Mouse (Mus musculus) embryonic facial prominence, embryonic 15.5 days (tissue): ENCODE data around the gene Stum. TPM values are rescaled to one million over a fixed set of nuclear protein-coding genes. Genes with fewer than 3 reads are reported as not detected.

ENCODE experiments used
- ATAC-seq: fragments of 200-750 bp; cut with Nextera tagmentation; 2 replicates; pipeline ENCODE4 v1.8.0; 2017; ENCODE audit warnings: low read depth, moderate TSS enrichment; ENCODE audit not compliant: insufficient number of reproducible peaks, low FRiP score, low TSS enrichment
- H3K27ac ChIP-seq: fragments of 300-500 bp; sonication (generic); replicated peaks from 2 replicates; pipeline ENCODE4 v1.5.1; 2015; ENCODE audit warnings: mild to moderate bottlenecking, inconsistent platforms
- H3K27me3 ChIP-seq: fragments of 300-500 bp; sonication (generic); 2 replicates; pipeline ENCODE4 v1.6.1; 2015; ENCODE audit warnings: inconsistent platforms
- H3K36me3 ChIP-seq: fragments of 300-500 bp; sonication (generic); 2 replicates; pipeline ENCODE4 v1.6.1; 2015; ENCODE audit warnings: mild to moderate bottlenecking, inconsistent platforms
- H3K4me1 ChIP-seq: fragments of 300-500 bp; sonication (generic); 2 replicates; pipeline ENCODE4 v1.6.1; 2015; ENCODE audit warnings: inconsistent platforms
- H3K4me2 ChIP-seq: fragments of 300-500 bp; sonication (generic); replicated peaks from 2 replicates; pipeline ENCODE4 v1.6.1; 2015; ENCODE audit warnings: mild to moderate bottlenecking, inconsistent platforms
- H3K4me3 ChIP-seq: fragments of 300-500 bp; sonication (generic); replicated peaks from 2 replicates; pipeline ENCODE4 v1.5.1; 2015; ENCODE audit warnings: mild to moderate bottlenecking, inconsistent platforms
- H3K9ac ChIP-seq: fragments of 300-500 bp; sonication (generic); 2 replicates; pipeline ENCODE4 v1.6.1; 2015; ENCODE audit warnings: inconsistent platforms
- H3K9me3 ChIP-seq: fragments of 300-500 bp; sonication (generic); replicated peaks from 2 replicates; pipeline ENCODE4 v1.6.1; 2016; ENCODE audit warnings: inconsistent platforms
- WGBS: fragments of 180-500 bp; shearing (Covaris S2); methylation state at CpG from one replicate; pipeline ENCODE4 v1.1.7; 2015; 5-methylcytosine and 5-hydroxymethylcytosine counted together
- polyA plus RNA-seq: library from polyadenylated mRNA; unstranded; fragments of >200 nt; fragmentation: Nextera tagmentation; extraction: Ambion mirVana; gene quantifications from 2 replicates; pipeline ENCODE4 v1.2.1, GENCODE M21; 2015

Stum gene
- polyA plus RNA-seq, 1 experiment from 2014 or later: 3.8 TPM

DNA sequence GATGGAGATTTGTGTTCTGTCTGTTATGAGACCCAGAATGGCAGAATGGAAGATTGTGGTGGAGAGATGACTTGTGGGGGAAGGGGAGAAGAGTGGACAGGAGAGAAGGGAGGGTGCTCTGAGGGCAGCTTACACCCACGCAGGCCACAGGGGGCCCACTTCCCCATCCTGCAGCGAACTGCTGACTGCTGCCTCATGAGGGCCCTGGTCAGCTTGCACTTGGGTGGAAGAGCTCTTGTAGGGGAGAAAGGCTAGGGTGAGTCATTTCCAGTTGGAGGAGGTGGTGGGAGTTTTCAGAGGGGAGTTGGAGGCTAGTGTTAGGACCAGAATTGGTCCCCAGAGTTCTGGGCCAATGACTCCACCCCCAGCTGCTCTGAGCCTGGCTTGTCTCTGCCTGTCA lies 66.2 kb downstream of the Stum start:
- Histone ChIP-seq H3K4me3 (no peak overlapping the region), H3K36me3 (peaks cover 62% of the 10 kb centered on the region), H3K27ac (no peak overlapping the region), H3K9me3 (no peaks in the 10 kb centered on the region), H3K4me1 (peaks cover 12% of the 10 kb centered on the region), H3K27me3 (no peaks in the 10 kb centered on the region), H3K9ac (no peak overlapping the region), H3K4me2 (no peak overlapping the region)
- 64% methylated on average over 2 of the region's 2 CpGs for WGBS
- ATAC-seq: no peak

DNA sequence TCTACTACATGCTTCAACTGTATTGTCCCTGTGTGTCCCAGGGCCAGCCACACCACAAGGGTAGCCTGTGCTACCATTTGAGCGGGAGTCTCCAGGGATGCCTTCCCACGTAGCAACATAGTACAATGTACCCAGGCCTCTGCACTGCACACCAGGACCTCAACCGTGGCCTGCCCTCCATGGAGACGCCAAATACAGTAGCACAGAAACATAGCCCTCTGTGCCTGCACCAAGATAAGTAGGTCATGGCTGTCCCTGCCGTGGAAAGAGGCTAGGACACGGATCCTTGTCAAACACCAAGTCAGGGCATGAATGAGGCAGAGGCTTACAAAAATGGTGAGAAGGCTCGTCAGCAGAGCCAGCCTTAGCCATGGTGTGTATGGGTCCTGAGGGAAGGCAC lies 67.5 kb downstream of the Stum start:
- no peak for ATAC-seq
- H3K27me3 ChIP-seq: no peaks in the 10 kb centered on the region
- peaks cover 56% of the 10 kb centered on the region for H3K36me3 ChIP-seq
- H3K4me3 ChIP-seq: no peak overlapping the region
- H3K27ac ChIP-seq: no peak overlapping the region
- 0 out of 2 replicates have a peak, but pooled peaks cover 4% of the 10 kb centered on the region for H3K4me1 ChIP-seq
- no peaks in the 10 kb centered on the region for H3K9me3 ChIP-seq
- no peak overlapping the region for H3K4me2 ChIP-seq
- 89% methylated on average over 7 of the region's 7 CpGs for WGBS
- no peak overlapping the region for H3K9ac ChIP-seq

DNA sequence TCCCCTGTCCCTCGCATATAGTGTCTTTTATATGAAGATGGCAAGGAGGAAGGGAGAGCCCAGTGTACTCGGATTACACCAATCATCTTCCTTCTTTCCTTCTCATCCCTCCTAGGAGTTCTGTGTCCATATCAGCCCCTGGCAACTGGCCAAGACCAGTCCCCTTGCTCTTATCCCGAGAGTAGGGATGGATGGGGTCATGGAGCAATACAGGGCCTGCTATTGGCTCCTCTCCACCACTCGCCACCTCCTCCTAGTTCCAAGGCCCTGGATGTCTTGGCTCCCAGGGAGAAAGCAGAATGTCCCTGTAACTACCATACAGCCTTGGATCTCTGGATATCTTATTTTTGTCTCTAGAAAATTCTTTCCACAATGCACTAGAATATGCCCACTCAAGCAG lies 68.2 kb downstream of the Stum start:
- Histone ChIP-seq H3K4me3 (no peak overlapping the region), H3K27me3 (no peaks in the 10 kb centered on the region), H3K9ac (no peak overlapping the region), H3K4me1 (peaks cover 8% of the 10 kb centered on the region; the same call in 1 of the 2 replicates), H3K4me2 (no peak overlapping the region), H3K27ac (no peak overlapping the region), H3K36me3 (peaks cover 49% of the 10 kb centered on the region), H3K9me3 (no peaks in the 10 kb centered on the region)
- 67% methylated on average over 4 of the region's 4 CpGs for WGBS
- ATAC-seq: no peak

DNA sequence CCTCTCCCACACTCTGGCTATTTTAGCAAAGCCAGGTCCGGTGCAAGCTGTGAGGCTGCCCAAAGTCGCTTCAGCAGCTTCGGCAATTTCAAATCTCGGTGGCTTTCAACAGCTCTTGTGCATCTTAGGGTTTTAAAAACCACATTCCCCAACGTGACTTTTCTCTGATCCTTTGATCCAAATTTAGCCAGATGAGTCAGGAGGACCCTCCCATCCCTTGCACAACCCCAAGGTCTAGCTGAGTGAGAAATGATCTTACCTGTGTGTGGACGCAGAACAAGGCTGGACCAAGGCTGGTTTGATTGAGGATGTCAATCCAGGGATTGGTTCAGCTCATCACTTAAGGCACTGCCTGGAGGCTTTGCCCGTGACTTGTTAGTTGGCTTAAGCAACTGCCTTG lies 73.0 kb downstream of the Stum start:
- no peaks in the 10 kb centered on the region for H3K27me3 ChIP-seq
- H3K4me1 ChIP-seq: peaks cover 48% of the 10 kb centered on the region
- WGBS: 46% methylated on average over 7 of the region's 7 CpGs

DNA sequence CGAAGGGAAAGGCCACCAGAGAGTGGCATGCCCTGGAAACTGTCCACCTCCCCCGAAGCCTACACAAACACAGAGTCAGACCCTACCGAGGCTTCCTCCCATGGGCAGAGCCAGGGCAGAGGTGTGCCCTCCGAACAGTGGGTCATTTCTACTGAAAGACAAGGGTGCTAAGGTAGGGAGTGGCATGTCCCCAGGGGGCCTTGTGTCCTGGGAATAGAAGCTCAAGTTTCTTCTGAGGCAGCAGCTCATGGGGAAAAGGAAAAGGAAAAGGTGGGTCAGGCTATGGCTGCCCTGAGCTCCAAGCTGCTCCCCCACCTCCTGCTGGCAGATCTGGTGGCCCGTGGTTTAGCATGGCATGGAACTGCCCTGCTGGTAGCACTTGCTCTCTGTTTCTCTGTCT lies 73.5 kb downstream of the Stum start:
- no peaks in the 10 kb centered on the region for H3K27me3 ChIP-seq

More for the DNA sequence above, 73.0 kb downstream of the Stum start:
- Histone ChIP-seq H3K36me3 (peaks cover 16% of the 10 kb centered on the region; the same call in 1 of the 2 replicates), H3K9me3 (no peaks in the 10 kb centered on the region), H3K27ac (no peak overlapping the region), H3K4me2 (no peak overlapping the region), H3K4me3 (no peak overlapping the region), H3K9ac (no peak overlapping the region)
- ATAC-seq: no peak

DNA sequence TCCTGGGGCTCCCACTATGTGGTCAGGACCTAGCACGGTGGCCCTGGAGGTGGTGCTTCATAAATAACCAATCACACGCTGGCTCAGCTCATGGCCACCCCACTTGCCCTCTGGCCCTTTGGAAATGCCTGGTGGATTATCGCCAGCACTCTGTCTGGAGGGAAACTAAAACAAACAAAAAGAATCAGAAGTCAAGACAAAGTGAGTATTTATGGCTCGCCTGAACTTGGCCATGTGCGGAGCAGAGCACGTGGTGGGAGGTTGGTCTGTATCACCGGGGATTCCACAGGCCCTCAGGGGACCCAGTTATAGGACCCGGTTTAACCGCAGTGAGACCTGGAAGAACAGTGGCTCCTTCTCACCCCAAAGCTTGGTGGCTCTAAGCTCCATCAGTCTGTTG lies 74.5 kb downstream of the Stum start:
- Histone ChIP-seq H3K27ac (no peak overlapping the region), H3K27me3 (no peaks in the 10 kb centered on the region), H3K9ac (no peak overlapping the region), H3K4me1 (peaks cover 62% of the 10 kb centered on the region), H3K4me2 (no peak overlapping the region), H3K36me3 (0 out of 2 replicates have a peak, but pooled peaks cover 9% of the 10 kb centered on the region), H3K4me3 (no peak overlapping the region), H3K9me3 (no peaks in the 10 kb centered on the region)
- 40% methylated on average over 9 of the region's 9 CpGs for WGBS
- ATAC-seq: no peak

More for the DNA sequence above, 73.5 kb downstream of the Stum start:
- ATAC-seq: no peak
- Histone ChIP-seq H3K4me1 (peaks cover 53% of the 10 kb centered on the region), H3K9me3 (no peaks in the 10 kb centered on the region), H3K36me3 (0 out of 2 replicates have a peak, but pooled peaks cover 10% of the 10 kb centered on the region), H3K4me2 (no peak overlapping the region), H3K9ac (no peak overlapping the region), H3K27ac (no peak overlapping the region), H3K4me3 (no peak overlapping the region)
- WGBS: 63% methylated on average over 5 of the region's 5 CpGs

DNA sequence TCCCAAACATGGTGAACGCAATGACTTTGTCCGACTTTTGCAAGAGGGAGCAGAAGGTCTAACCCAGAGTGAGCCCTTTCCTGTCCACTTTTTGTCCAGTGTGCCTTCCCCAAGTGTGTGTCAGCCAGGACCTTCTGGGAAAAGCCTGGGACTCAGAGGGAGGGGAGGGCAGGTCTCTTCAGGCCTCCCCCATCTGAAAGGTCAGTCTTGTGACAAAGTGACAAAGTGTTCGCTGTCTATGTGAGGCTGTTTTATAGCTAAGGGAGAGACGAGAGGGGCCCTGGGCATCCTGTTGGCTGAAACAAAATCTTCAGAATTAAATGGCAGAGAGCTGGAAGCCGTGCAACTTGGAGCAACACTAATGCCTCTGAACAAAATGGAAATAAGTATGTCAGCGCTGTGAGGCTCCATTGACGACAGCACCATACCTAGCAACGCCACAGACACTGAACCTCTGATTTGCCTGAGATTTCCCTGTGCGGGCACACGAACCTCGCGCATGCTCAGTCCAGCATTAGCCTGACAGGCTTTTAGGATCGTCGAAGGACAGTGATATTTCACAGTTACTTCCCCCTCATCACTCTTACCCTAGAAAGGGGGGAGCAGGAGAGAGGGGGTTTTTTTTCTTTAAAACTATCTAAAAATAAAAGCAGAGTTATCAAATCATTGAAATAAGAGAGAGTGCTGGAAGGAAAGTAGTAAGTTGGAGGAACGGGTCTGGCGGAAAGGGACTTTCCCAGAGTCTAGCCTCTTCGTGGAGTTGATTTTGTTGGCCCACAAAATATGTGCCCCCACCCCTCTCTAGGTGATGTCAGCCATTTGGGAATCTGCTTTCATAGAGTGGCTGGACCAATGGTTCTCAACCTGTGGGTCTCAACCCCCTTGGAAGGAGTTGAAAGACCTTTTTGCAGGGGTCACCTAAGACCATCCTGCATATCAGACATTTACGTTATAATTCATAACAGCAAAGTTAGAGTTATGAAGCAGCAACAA lies 75.3 kb downstream of the Stum start:
- H3K9ac ChIP-seq: no peak overlapping the region
- peak overlapping the region; percentile 44; the same call in 1 of the 2 replicates for H3K27ac ChIP-seq
- peaks cover 70% of the 10 kb centered on the region for H3K4me1 ChIP-seq
- H3K4me2 ChIP-seq: 0 out of 2 replicates have a peak overlapping the region, but pooled peaks have one; percentile 34
- H3K27me3 ChIP-seq: no peaks in the 10 kb centered on the region
- ATAC-seq: no peak
- 76% methylated on average over 18 of the region's 18 CpGs for WGBS
- no peak overlapping the region for H3K4me3 ChIP-seq
- no peaks in the 10 kb centered on the region for H3K9me3 ChIP-seq
- 0 out of 2 replicates have a peak, but pooled peaks cover 2% of the 10 kb centered on the region for H3K36me3 ChIP-seq

DNA sequence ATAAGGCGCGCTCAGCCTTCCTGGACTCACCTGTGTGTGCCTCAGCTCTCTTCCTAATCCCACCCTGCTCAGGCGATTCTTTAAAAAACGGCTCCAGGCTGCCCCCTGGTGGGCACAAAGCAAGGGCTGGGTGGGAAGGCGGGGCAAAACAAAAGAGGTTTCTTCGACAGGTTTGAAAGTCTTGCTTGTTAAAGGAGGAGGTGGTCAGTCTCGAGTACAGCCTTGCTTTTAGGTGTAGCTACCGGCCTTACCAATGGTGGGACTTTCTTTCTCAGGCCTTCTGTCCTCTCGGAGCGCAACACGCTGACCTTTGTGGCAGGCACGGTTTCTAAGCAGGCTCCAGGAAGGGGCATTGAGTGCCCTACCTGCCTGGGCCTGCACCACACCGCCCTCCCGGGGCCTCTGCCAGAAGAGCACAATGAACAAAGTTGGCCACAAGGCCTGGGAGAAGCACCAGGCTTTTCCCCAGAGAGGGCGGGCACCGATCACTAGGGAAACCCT lies 76.1 kb downstream of the Stum start:
- Histone ChIP-seq H3K9ac (no peak overlapping the region), H3K27me3 (no peaks in the 10 kb centered on the region), H3K4me1 (peaks cover 78% of the 10 kb centered on the region), H3K9me3 (no peaks in the 10 kb centered on the region), H3K4me3 (peak overlapping the region; percentile 17; the same call in 1 of the 2 replicates), H3K4me2 (peak overlapping the region; percentile 34; the same call in 1 of the 2 replicates), H3K36me3 (no peaks in the 10 kb centered on the region), H3K27ac (peak overlapping the region; percentile 58; the same call in 1 of the 2 replicates)
- WGBS: 11% methylated on average over 16 of the region's 16 CpGs
- peak; percentile 67; the same call in 1 of the 2 replicates for ATAC-seq

DNA sequence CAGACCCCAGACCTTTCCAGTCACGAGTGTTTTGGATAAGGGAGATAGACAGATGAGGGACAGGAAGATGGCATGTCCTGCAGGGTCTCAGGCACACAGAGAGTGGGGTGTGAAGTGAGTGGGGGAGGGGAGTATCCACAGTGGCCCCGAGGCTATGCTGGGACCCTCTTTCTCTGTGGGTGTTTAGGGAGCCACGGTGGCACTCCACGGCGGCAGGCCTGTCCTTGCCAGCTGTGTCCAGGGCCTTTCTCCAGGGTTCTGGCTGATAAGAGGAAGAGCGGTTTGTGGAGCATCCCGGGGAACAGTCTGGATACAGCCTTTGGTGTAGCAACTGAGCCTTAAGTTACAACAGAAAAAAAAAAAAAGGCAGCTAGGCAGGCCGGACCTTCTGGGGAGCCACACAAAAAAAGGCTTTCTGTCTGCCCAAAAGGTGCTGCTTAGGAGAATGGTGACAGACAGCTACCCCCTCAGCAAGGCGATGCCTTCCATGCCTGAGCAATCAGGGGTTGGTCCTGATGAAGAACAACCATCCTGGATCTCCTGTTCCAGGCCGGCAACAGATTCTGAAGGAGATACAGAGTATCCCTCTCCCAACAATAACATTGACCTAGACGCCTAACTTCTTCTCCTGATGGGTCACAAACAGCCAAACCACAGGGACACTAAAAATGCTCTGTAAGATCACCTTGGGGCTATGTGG lies 76.8 kb downstream of the Stum start:
- H3K4me2 ChIP-seq: no peak overlapping the region
- no peaks in the 10 kb centered on the region for H3K9me3 ChIP-seq
- H3K4me3 ChIP-seq: no peak overlapping the region
- H3K4me1 ChIP-seq: peaks cover 86% of the 10 kb centered on the region
- ATAC-seq: no peak
- 0 out of 2 replicates have a peak overlapping the region, but pooled peaks have one; percentile 58 for H3K27ac ChIP-seq
- no peaks in the 10 kb centered on the region for H3K36me3 ChIP-seq
- WGBS: 72% methylated on average over 11 of the region's 11 CpGs
- H3K9ac ChIP-seq: no peak overlapping the region
- no peaks in the 10 kb centered on the region for H3K27me3 ChIP-seq

DNA sequence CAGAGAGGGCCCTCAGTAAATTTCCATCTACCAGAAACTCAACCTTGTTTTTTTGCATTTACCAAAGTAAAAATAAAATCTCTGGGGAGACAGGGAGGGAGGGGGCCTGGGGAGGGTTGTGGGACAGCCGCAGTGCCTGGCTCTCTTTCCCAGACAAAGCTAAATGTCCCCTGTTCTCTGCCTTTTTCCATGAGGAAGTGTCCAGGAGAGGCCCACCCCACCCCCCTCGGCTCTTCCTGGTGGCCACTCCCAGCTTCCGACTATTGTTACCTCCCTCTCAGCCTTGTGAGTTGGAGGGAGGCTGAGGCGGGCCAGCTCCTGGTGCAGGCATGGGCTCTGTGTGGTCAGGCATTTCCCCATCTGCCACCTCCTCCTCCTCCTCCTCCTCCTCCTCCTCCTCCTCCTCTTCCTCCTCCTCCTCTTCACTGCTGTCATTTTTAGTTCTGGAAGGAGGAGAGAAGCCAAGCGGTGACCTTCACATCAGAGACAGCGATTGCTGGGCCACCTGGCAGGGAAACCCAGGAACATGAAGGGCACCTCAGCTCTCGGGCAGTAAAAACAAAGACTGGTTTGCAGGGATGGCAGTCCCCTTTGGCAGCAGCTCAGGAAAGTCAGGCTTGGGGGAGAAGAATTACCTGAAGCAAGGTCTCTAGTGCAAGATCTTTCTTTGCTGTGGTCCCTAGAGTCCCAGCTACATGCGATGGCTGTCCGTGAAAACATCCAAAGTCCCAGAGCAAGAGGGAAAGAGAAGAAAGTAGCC lies 77.5 kb downstream of the Stum start:
- ATAC-seq: no peak
- Histone ChIP-seq H3K9me3 (no peaks in the 10 kb centered on the region), H3K9ac (no peak overlapping the region), H3K4me2 (no peak overlapping the region), H3K27ac (no peak overlapping the region; the same call in 1 of the 2 replicates), H3K4me3 (no peak overlapping the region), H3K36me3 (no peaks in the 10 kb centered on the region), H3K4me1 (peaks cover 90% of the 10 kb centered on the region), H3K27me3 (no peaks in the 10 kb centered on the region)
- WGBS: 78% methylated on average over 9 of the region's 9 CpGs
